Mouse (Mus musculus) cerebral cortex, adult 2 months (tissue): ENCODE data around the gene Trim16.

Source experiments
- WGBS: fragments of 180-500 bp; shearing (Covaris S2); methylation state at CpG from one replicate; pipeline ENCODE4 v1.1.7; 2018; 5-methylcytosine and 5-hydroxymethylcytosine counted together

Gene Trim16

DNA sequence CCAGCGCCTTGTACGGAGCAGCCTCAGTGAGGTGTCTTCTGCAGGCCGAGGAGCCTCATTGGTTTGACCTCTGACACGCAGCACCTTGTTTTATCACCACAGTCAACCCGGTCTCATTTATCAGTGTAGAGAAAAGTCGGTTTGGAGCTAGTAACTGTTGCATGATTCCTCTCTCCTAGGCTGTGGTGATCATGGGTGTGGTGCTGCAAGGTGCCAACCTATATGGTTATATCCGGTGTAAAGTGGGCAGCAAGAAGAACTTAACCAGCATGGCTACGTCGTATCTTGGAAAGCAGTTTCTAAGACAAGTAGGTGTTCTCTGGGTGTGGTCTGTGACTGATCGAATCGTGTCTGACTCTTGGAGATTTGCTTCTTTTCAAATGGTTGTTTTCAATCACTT is 71.7 kb downstream of the Trim16 start:
- 93% methylated on average over 11 of the region's 11 CpGs for WGBS
